Mouse (Mus musculus): ENCODE data around the gene Vmn1r21.

DNA sequence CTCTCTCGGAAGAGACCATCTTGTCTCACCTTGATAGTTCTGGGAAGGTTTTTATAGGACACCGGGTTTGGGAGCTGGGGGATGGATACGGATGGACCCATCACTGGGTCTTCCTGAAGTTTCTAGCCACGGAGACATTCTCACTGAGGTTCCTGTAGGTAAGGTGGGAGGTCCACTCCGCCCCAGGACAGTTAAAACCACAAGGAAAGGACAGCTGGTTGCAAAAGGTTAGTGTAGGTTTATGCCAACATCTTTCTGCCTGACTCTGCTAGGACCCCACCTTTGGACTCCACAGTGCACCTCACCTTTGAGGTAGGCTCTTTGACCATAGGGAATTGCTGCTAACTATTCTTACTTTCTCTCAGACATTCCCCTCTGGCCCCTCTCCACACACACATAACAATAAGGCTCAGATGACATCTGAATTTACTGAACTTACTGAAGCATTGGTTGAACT is 24.9 kb downstream of the Vmn1r21 start:
- TF ChIP-seq POLR2A (IDR thresholded peaks at IDR 0.05; ENCODE audit: insufficient read length, low read depth): no peak
- no peak for TF ChIP-seq POLR2AphosphoS2 (IDR thresholded peaks at IDR 0.05; ENCODE audit: insufficient read length, low read depth)
- no peak for TF ChIP-seq MYOD1 (IDR thresholded peaks at IDR 0.05; ENCODE audit: control insufficient read depth in 1 of 3, insufficient read length in 2 of 3, low read depth in 2 of 3)
